Mouse (Mus musculus): Measurements from ENCODE around the gene Pfkfb3. TPM values are rescaled to one million over a fixed set of nuclear protein-coding genes. Genes with fewer than 3 reads are reported as not detected.

Pfkfb3 gene
- total RNA-seq, 2 experiments from 2014 or later, result 1.1 to 8.0 TPM

DNA sequence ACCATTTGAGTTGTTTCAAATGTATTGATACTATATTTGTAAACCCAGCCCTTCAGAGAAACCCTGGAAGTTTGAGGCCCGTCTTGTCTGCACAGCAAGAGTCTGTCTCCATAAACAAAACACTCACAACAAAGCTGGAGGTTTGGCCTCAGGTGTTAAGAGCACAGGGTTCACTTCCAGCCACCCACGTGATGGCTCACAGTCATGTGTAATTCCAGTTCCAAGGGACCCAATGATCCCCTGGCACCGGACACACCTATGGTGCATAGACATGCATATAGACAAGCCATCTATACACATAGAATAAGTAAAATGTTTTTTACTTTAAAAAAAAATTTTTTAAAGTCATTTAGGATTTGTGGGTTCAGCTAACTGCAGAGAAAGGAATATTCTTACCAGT is 108.2 kb downstream of the Pfkfb3 start:
- ATAC-seq (replicated peaks; ENCODE audit: low FRiP score, poor library complexity, severe bottlenecking), result no peak

GRCm38 (mm10) chr2:11441864-11442263 is 112.0 kb downstream of the Pfkfb3 start:
- no peak for ATAC-seq (replicated peaks; ENCODE audit: low FRiP score, poor library complexity, severe bottlenecking)

GRCm38 (mm10) chr2:11438231-11438954 is 115.5 kb downstream of the Pfkfb3 start:
- ATAC-seq (replicated peaks; ENCODE audit: low FRiP score, poor library complexity, severe bottlenecking), result no peak

DNA sequence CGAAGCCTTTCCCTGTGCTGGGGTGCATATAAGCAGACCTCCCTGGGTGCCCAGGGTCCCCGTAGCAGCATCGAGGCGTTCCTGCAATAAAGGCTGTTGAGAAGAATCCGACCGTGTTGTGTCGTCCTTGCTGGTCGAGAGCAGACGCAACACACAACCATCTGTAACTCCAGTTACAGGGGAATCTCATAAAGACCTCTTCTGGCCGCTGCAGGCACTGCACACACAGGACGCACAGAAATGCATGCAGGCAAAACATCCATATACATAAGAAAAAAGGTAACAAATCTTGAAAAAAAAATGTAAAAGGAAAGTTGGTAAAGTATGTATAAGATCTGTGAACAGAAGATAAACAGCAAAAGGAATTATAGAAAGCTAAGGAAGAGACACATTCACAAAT is 117.5 kb downstream of the Pfkfb3 start:
- ATAC-seq (replicated peaks; ENCODE audit: low FRiP score, poor library complexity, severe bottlenecking), result no peak

- ATAC-seq (replicated peaks; ENCODE audit: low FRiP score, poor library complexity, severe bottlenecking), result no peak
Observed at GRCm38 (mm10) chr2:11433353-11433752, 120.5 kb downstream of the Pfkfb3 start.

- ATAC-seq (replicated peaks; ENCODE audit: low FRiP score, poor library complexity, severe bottlenecking), result no peak
Observed at GRCm38 (mm10) chr2:11429538-11429937, 124.3 kb downstream of the Pfkfb3 start.

DNA sequence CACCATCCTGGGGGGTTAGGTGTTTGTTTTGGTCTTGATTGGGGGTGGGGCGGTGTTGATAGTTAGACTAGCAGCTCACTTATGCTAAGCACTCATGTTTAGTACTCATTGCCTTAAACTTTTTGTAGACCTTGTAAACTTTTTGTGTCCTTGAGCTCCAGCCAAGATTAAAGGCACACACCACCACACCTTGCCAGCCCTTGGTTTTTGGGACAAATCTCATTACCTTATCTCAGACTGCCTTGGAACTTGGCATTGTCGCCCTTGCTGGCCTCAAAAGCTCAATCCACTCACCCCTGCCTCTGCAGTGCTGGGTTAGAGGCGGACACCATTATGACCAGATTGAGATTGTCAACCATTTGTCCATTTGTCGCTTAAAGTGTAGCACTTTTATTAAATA is 125.3 kb downstream of the Pfkfb3 start:
- no peak for ATAC-seq (replicated peaks; ENCODE audit: low FRiP score, poor library complexity, severe bottlenecking)

DNA sequence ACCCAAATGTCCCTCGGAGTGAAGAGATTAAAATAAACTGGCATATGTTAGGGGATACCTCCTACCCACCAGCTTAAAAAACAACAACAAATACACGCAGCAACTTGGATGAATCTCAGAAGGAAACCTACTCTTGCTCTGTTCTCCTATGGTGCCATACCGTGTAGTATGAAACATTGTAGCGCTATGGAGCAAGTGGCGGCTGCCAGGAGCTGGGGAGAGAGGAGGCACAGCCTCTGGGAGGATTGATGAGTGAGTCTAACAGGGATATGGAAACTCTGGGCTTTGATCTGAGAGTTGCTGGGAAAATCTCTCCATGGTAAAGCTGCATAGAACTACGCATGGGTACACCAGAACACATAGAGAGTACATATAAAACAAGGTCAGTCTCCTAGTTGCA is 126.3 kb downstream of the Pfkfb3 start:
- no peak for ATAC-seq (replicated peaks; ENCODE audit: low FRiP score, poor library complexity, severe bottlenecking)

GRCm38 (mm10) chr2:11426379-11426778 is 127.5 kb downstream of the Pfkfb3 start:
- ATAC-seq (replicated peaks; ENCODE audit: low FRiP score, poor library complexity, severe bottlenecking), result no peak

- 0 out of 2 replicates have a peak, but pooled peaks have one; percentile 46 for ATAC-seq (replicated peaks; ENCODE audit: low FRiP score, poor library complexity, severe bottlenecking)
Observed at GRCm38 (mm10) chr2:11425421-11426131, 128.3 kb downstream of the Pfkfb3 start.

- ATAC-seq (replicated peaks; ENCODE audit: low FRiP score, poor library complexity, severe bottlenecking), result no peak
Observed at GRCm38 (mm10) chr2:11424252-11424651, 129.6 kb downstream of the Pfkfb3 start.

- ATAC-seq (replicated peaks; ENCODE audit: low FRiP score, poor library complexity, severe bottlenecking), result no peak
Observed at GRCm38 (mm10) chr2:11423421-11423820, 130.5 kb downstream of the Pfkfb3 start.

DNA sequence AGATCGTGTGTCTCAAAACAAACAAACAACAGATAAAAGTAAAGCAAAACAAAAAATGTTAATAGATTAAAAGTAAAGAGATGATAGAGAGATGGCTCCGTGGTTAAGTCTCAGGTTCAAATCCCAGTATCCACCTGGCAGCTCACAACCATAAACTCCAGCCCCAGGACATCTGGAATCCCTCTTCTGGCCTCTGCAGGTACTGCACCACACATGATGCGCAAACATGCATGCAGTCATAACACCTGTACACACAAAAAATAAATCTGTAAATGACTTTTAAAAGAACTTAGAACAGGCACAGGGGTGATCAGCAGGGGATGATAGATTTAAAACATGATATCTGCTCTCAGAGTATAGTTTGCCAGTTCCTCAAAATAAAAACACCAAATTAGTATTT is 131.5 kb downstream of the Pfkfb3 start:
- ATAC-seq (replicated peaks; ENCODE audit: low FRiP score, poor library complexity, severe bottlenecking), result no peak

Other genes starting within 250 kb of the Pfkfb3 start
- gene Rbm17, start 50.1 kb upstream of the Pfkfb3 start, total RNA-seq (2015; ENCODE audit: low replicate concordance), result 77.5 and 105 TPM in 2 replicates
- gene Rbm17, start 50.1 kb upstream of the Pfkfb3 start, total RNA-seq (2017; ENCODE audit: low replicate concordance), result 34.4 and 55.2 TPM in 2 replicates
- gene Gm17490, start 72.2 kb upstream of the Pfkfb3 start, total RNA-seq (2015; ENCODE audit: low replicate concordance), result not detected in 2 replicates
- not detected in 2 replicates for gene Gm17490, start 72.2 kb upstream of the Pfkfb3 start, total RNA-seq (2017; ENCODE audit: low replicate concordance)
- 11.9 and 14.7 TPM in 2 replicates for gene Il2ra, start 88.7 kb upstream of the Pfkfb3 start, total RNA-seq (2015; ENCODE audit: low replicate concordance)
- 1.3 and 5.4 TPM in 2 replicates for gene Il2ra, start 88.7 kb upstream of the Pfkfb3 start, total RNA-seq (2017; ENCODE audit: low replicate concordance)
- gene Il15ra, start 151.2 kb upstream of the Pfkfb3 start, total RNA-seq (2015; ENCODE audit: low replicate concordance), result 7.2 TPM in 1 of 2 replicates, not detected in the other
- gene Il15ra, start 151.2 kb upstream of the Pfkfb3 start, total RNA-seq (2017; ENCODE audit: low replicate concordance), result 8.1 and 38.3 TPM in 2 replicates
- gene Fbh1, start 223.5 kb upstream of the Pfkfb3 start, total RNA-seq (2015; ENCODE audit: low replicate concordance), result 9.7 and 35.6 TPM in 2 replicates
- gene Fbh1, start 223.5 kb upstream of the Pfkfb3 start, total RNA-seq (2017; ENCODE audit: low replicate concordance), result 13.5 and 15.7 TPM in 2 replicates
- gene Ankrd16, start 223.8 kb upstream of the Pfkfb3 start, total RNA-seq (2015; ENCODE audit: low replicate concordance), result 10.1 and 38.6 TPM in 2 replicates
- 5.4 and 15.9 TPM in 2 replicates for gene Ankrd16, start 223.8 kb upstream of the Pfkfb3 start, total RNA-seq (2017; ENCODE audit: low replicate concordance)

Measured in erythroid progenitor cell, adult 5-6 weeks (primary cell).